Mouse (Mus musculus): ENCODE measurements around the gene Serpina7.

- TF ChIP-seq CTCF (conservative IDR thresholded peaks at IDR 0.05; ENCODE audit: insufficient read depth, insufficient read length, low read depth, low read length) (no peak), POLR2A (IDR thresholded peaks at IDR 0.05; ENCODE audit: low read depth, low read length) (no peak)
These were observed 12.2 kb upstream of the Serpina7 start for GRCm38 (mm10) chrX:139097197-139097596.

Measured in kidney, adult 2 months (tissue).